Mouse (Mus musculus): ENCODE data around the gene Prr5l. TPM values are rescaled to one million over a fixed set of nuclear protein-coding genes. Genes with fewer than 3 reads are reported as not detected.

The Prr5l gene
- polyA plus RNA-seq, 1 experiment: 0.43 TPM

GRCm38 (mm10) chr2:101757806-101758205 is 125.0 kb downstream of the Prr5l start:
- H3K79me2 ChIP-seq (ENCODE audit: control insufficient read depth, insufficient read depth): no peaks in the 10 kb centered on the region
- no peak overlapping the region for H3ac ChIP-seq (ENCODE audit: control insufficient read depth, insufficient read length, low read depth)
- H3K27me3 ChIP-seq (ENCODE audit: control insufficient read depth, insufficient read depth, insufficient read length): no peaks in the 10 kb centered on the region
- TF ChIP-seq FOSL1 (IDR thresholded peaks at IDR 0.05; ENCODE audit: insufficient read depth, low read length, poor library complexity, severe bottlenecking) (no peak), CEBPB (IDR thresholded peaks at IDR 0.05; ENCODE audit: low read depth) (no peak), MYOD1 (IDR thresholded peaks at IDR 0.05; ENCODE audit: control insufficient read depth, insufficient read length, low read depth) (no peak), MYOG (IDR thresholded peaks at IDR 0.05; ENCODE audit: control insufficient read depth, extremely low read depth, insufficient read length) (no peak), CTCF (IDR thresholded peaks at IDR 0.05; ENCODE audit: control insufficient read depth, insufficient read depth, insufficient read length) (no peak), MAX (IDR thresholded peaks at IDR 0.05) (no peak), USF1 (IDR thresholded peaks at IDR 0.05; ENCODE audit: low read depth) (no peak)
- no peaks in the 10 kb centered on the region for H3K79me3 ChIP-seq (ENCODE audit: low read depth)
- H3K36me3 ChIP-seq (ENCODE audit: control insufficient read depth, insufficient read depth): no peaks in the 10 kb centered on the region
- H3K4me3 ChIP-seq (ENCODE audit: insufficient read depth, poor library complexity, severe bottlenecking): no peak overlapping the region

- no peaks in the 10 kb centered on the region for H3K79me2 ChIP-seq (ENCODE audit: control insufficient read depth, insufficient read depth)
- H3K36me3 ChIP-seq (ENCODE audit: control insufficient read depth, insufficient read depth): no peaks in the 10 kb centered on the region
- no peak overlapping the region for H3ac ChIP-seq (ENCODE audit: control insufficient read depth, insufficient read length, low read depth)
- H3K4me3 ChIP-seq (ENCODE audit: insufficient read depth, poor library complexity, severe bottlenecking): no peak overlapping the region
- no peaks in the 10 kb centered on the region for H3K79me3 ChIP-seq (ENCODE audit: low read depth)
- H3K27me3 ChIP-seq (ENCODE audit: control insufficient read depth, insufficient read depth, insufficient read length): no peaks in the 10 kb centered on the region
- no peak for TF ChIP-seq MYOG (IDR thresholded peaks at IDR 0.05; ENCODE audit: control insufficient read depth, extremely low read depth, insufficient read length)
- TF ChIP-seq CTCF (IDR thresholded peaks at IDR 0.05; ENCODE audit: control insufficient read depth, insufficient read depth, insufficient read length): no peak
- no peak for TF ChIP-seq FOSL1 (IDR thresholded peaks at IDR 0.05; ENCODE audit: insufficient read depth, low read length, poor library complexity, severe bottlenecking)
- no peak for TF ChIP-seq MAX (IDR thresholded peaks at IDR 0.05)
- TF ChIP-seq CEBPB (IDR thresholded peaks at IDR 0.05; ENCODE audit: low read depth): no peak
Measured at GRCm38 (mm10) chr2:101756069-101756753, 126.6 kb downstream of the Prr5l start.

- Histone ChIP-seq H3K79me2 (ENCODE audit: control insufficient read depth, insufficient read depth) (no peaks in the 10 kb centered on the region), H3K27me3 (ENCODE audit: control insufficient read depth, insufficient read depth, insufficient read length) (no peaks in the 10 kb centered on the region), H3K4me3 (ENCODE audit: insufficient read depth, poor library complexity, severe bottlenecking) (no peak overlapping the region), H3ac (ENCODE audit: control insufficient read depth, insufficient read length, low read depth) (no peak overlapping the region), H3K36me3 (ENCODE audit: control insufficient read depth, insufficient read depth) (no peaks in the 10 kb centered on the region), H3K79me3 (ENCODE audit: low read depth) (no peaks in the 10 kb centered on the region)
- TF ChIP-seq MYOG (IDR thresholded peaks at IDR 0.05; ENCODE audit: control insufficient read depth, extremely low read depth, insufficient read length): no peak
- no peak for TF ChIP-seq MYOD1 (IDR thresholded peaks at IDR 0.05; ENCODE audit: control insufficient read depth, insufficient read length, low read depth)
- TF ChIP-seq MAX (IDR thresholded peaks at IDR 0.05): no peak
Measured at GRCm38 (mm10) chr2:101754939-101755555, 127.8 kb downstream of the Prr5l start.

GRCm38 (mm10) chr2:101754428-101754827 is 128.4 kb downstream of the Prr5l start:
- Histone ChIP-seq H3K4me3 (ENCODE audit: insufficient read depth, poor library complexity, severe bottlenecking) (no peak overlapping the region), H3ac (ENCODE audit: control insufficient read depth, insufficient read length, low read depth) (no peak overlapping the region), H3K79me3 (ENCODE audit: low read depth) (no peaks in the 10 kb centered on the region), H3K27me3 (ENCODE audit: control insufficient read depth, insufficient read depth, insufficient read length) (no peaks in the 10 kb centered on the region), H3K36me3 (ENCODE audit: control insufficient read depth, insufficient read depth) (no peaks in the 10 kb centered on the region), H3K79me2 (ENCODE audit: control insufficient read depth, insufficient read depth) (no peaks in the 10 kb centered on the region)
- TF ChIP-seq CEBPB (IDR thresholded peaks at IDR 0.05; ENCODE audit: low read depth) (no peak), MYOD1 (IDR thresholded peaks at IDR 0.05; ENCODE audit: control insufficient read depth, insufficient read length, low read depth) (no peak), MYOG (IDR thresholded peaks at IDR 0.05; ENCODE audit: control insufficient read depth, extremely low read depth, insufficient read length) (no peak), CTCF (IDR thresholded peaks at IDR 0.05; ENCODE audit: control insufficient read depth, insufficient read depth, insufficient read length) (no peak), MAX (IDR thresholded peaks at IDR 0.05) (no peak), USF1 (IDR thresholded peaks at IDR 0.05; ENCODE audit: low read depth) (no peak)

GRCm38 (mm10) chr2:101752979-101753378 is 129.8 kb downstream of the Prr5l start:
- TF ChIP-seq CTCF (IDR thresholded peaks at IDR 0.05; ENCODE audit: control insufficient read depth, insufficient read depth, insufficient read length) (no peak), MAX (IDR thresholded peaks at IDR 0.05) (no peak), FOSL1 (IDR thresholded peaks at IDR 0.05; ENCODE audit: insufficient read depth, low read length, poor library complexity, severe bottlenecking) (no peak), USF1 (IDR thresholded peaks at IDR 0.05; ENCODE audit: low read depth) (no peak), MYOG (IDR thresholded peaks at IDR 0.05; ENCODE audit: control insufficient read depth, extremely low read depth, insufficient read length) (no peak), CEBPB (IDR thresholded peaks at IDR 0.05; ENCODE audit: low read depth) (no peak), MYOD1 (IDR thresholded peaks at IDR 0.05; ENCODE audit: control insufficient read depth, insufficient read length, low read depth) (no peak)
- no peak overlapping the region for H3ac ChIP-seq (ENCODE audit: control insufficient read depth, insufficient read length, low read depth)
- H3K36me3 ChIP-seq (ENCODE audit: control insufficient read depth, insufficient read depth): no peaks in the 10 kb centered on the region
- H3K4me3 ChIP-seq (ENCODE audit: insufficient read depth, poor library complexity, severe bottlenecking): no peak overlapping the region
- H3K27me3 ChIP-seq (ENCODE audit: control insufficient read depth, insufficient read depth, insufficient read length): no peaks in the 10 kb centered on the region
- no peaks in the 10 kb centered on the region for H3K79me2 ChIP-seq (ENCODE audit: control insufficient read depth, insufficient read depth)
- H3K79me3 ChIP-seq (ENCODE audit: low read depth): no peaks in the 10 kb centered on the region

- TF ChIP-seq CEBPB (IDR thresholded peaks at IDR 0.05; ENCODE audit: low read depth): no peak
- no peak for TF ChIP-seq MYOD1 (IDR thresholded peaks at IDR 0.05; ENCODE audit: control insufficient read depth, insufficient read length, low read depth)
- no peak for TF ChIP-seq CTCF (IDR thresholded peaks at IDR 0.05; ENCODE audit: control insufficient read depth, insufficient read depth, insufficient read length)
- no peaks in the 10 kb centered on the region for H3K79me2 ChIP-seq (ENCODE audit: control insufficient read depth, insufficient read depth)
- no peaks in the 10 kb centered on the region for H3K36me3 ChIP-seq (ENCODE audit: control insufficient read depth, insufficient read depth)
- no peaks in the 10 kb centered on the region for H3K79me3 ChIP-seq (ENCODE audit: low read depth)
- H3K4me3 ChIP-seq (ENCODE audit: insufficient read depth, poor library complexity, severe bottlenecking): no peak overlapping the region
- H3ac ChIP-seq (ENCODE audit: control insufficient read depth, insufficient read length, low read depth): no peak overlapping the region
- no peaks in the 10 kb centered on the region for H3K27me3 ChIP-seq (ENCODE audit: control insufficient read depth, insufficient read depth, insufficient read length)
Measured at GRCm38 (mm10) chr2:101752402-101752801, 130.4 kb downstream of the Prr5l start.
